Mouse (Mus musculus) layer of hippocampus, postnatal 25 days (tissue): ENCODE measurements around the gene Macrod2. TPM values are rescaled to one million over a fixed set of nuclear protein-coding genes. Genes with fewer than 3 reads are reported as not detected.
A peak's percentile ranks its signal among the peaks of the same experiment; 100 is the strongest.

ENCODE experiments used
- DNase-seq, 2 experiments: peaks; one replicate each; pipeline ENCODE4 v3.0.0; 2022; ENCODE audit warnings: mixed read lengths in 2 of 2, low spot score in 1 of 2; ENCODE audit errors: extremely low spot score in 1 of 2
- total RNA-seq, 2 experiments: library from RNA; stranded (reverse); gene quantifications; 2 replicates each; pipeline ENCODE4 v1.2.3; 2021

The Macrod2 gene
- total RNA-seq, 2 experiments from 2014 or later = 47.1 to 47.2 TPM

- no peak for DNase-seq
Observed at GRCm38 (mm10) chr2:141578206-141578605, 1183.1 kb downstream of the Macrod2 start.

DNA sequence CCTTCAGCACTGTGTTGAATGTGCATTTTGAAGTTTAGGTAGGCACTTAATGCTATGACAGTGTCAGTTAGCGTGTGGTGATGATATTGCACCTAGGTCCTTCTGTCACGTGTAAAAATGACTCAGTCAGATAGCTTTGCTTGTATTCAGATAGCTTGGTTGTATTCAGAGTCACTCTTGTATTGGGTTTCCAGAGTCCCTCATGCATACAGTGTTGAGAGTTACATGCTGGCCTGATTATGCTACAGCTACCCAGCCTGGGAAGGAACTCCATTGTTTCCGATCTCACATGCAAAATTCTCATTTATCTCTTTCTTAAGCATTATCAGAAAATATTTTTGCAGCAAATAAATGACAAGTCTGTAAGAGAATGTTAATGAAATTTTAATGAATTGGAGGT is 1187.3 kb downstream of the Macrod2 start:
- DNase-seq = no peak

- DNase-seq = no peak
Observed at GRCm38 (mm10) chr2:141582933-141583332, 1187.8 kb downstream of the Macrod2 start.

GRCm38 (mm10) chr2:141587290-141587689 is 1192.2 kb downstream of the Macrod2 start:
- DNase-seq = no peak

GRCm38 (mm10) chr2:141591326-141591725 is 1196.2 kb downstream of the Macrod2 start:
- DNase-seq = no peak

DNA sequence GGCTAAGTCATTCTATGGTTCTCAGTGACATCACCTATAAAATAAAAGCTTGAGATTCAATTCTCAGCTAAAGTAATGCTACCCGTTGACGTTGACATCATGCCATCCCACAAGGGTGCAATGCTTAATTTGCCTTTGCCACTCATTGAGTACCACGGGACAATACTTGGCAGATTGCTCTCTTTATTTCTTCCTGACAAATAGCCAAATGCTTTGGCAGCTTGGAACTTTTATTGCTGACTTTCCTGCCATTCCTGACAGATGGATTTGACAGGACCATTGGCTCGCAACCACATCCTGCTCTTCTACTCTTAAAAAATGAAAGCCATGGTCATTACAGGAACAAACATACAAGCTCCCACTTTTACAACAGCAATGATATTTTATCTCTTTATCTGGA is 1199.7 kb downstream of the Macrod2 start:
- no peak for DNase-seq

DNA sequence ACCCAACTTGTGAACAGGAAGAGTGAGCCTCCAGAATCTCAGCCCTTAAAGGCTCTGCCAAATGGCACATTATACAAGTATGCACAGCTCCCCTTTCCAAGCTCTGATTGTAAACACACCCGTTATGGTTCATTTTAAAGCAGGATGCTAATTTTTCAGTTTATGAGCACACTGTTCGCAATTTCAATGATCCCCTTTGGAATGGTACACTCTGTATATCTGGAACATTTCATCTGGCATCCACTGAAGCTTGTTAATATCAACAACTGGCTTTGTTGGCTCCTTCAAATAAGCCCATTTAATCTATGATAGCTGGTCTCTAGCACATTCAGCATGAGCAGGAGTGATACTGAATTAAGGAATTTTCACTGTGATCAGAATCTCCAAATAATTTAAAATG is 1222.6 kb downstream of the Macrod2 start:
- no peak for DNase-seq

- DNase-seq = peak; percentile 54 to 68
Observed at GRCm38 (mm10) chr2:141618257-141618656, 1223.1 kb downstream of the Macrod2 start.

DNA sequence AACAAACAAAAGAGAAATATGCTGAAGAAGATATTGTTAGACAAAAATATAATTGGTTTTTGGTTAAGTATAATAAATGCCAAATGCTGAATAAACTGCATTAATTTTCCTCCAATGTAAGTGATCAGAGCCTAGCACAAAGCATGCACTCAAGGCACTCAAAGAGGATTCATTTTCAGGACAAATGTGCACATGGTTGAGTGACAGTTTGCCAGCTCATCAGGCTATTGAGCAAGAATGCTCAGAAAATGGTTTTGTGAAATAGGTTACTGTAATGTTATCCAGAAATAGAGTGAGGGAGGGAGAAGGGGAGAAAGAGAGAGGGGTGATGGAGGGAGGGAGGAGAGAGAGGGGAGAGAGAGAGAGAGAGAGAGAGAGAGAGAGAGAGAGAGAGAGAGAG is 1268.9 kb downstream of the Macrod2 start:
- no peak for DNase-seq

- DNase-seq = no peak
Observed at GRCm38 (mm10) chr2:141672814-141673213, 1277.7 kb downstream of the Macrod2 start.

DNA sequence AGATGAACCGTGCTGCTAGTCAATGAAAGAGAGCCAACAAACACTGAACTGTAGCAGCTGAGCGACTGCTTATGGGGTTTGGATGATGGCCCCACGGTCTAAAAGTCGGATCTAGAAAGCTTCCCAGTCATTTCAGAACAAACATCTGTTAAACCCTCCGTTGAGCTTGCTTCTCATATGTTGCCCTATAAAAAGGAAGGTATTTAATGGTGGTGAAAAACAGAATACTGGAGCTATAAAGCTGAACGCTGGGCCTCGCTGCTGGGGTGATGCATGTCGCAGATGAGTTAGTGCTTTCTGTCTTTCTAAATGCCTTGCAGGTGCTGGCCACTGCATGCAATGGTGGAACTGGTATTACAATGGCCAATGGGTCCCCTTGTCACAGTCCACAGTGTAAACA is 1278.3 kb downstream of the Macrod2 start:
- no peak for DNase-seq

GRCm38 (mm10) chr2:141697541-141697940 is 1302.4 kb downstream of the Macrod2 start:
- no peak for DNase-seq

GRCm38 (mm10) chr2:141698320-141698719 is 1303.2 kb downstream of the Macrod2 start:
- DNase-seq = no peak

DNA sequence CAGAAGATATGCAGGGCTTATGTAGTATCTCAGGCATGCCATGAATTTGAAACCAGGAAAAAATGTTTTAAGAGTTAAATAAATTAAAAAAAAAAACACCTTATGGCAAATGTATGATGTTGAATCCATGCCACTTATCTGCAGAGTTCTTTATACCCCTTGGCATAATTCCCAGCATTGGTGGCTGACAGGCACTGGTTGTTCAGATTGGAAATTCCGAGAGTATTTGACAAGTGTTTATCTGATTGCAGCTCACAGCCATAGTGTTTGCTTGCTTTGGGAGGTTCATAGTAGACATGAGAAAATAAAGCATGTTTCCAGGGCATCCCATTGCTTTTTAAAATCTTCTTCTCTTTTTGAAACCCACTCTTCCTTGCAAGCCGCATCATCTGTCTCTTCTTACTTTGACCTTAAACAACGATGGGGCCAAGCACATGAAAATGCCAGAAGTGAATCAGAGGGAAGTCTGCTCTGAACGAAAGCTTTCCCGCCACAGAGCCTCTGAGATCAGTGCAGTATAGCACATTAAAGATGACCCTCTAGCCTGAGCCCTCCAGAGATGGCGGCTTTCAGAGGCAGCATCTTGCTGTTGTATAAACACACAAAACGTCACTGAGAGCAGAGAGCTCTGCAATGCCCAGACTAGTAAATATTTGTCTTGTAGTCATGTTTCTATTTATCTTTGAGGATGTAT is 1305.8 kb downstream of the Macrod2 start:
- no peak for DNase-seq

DNA sequence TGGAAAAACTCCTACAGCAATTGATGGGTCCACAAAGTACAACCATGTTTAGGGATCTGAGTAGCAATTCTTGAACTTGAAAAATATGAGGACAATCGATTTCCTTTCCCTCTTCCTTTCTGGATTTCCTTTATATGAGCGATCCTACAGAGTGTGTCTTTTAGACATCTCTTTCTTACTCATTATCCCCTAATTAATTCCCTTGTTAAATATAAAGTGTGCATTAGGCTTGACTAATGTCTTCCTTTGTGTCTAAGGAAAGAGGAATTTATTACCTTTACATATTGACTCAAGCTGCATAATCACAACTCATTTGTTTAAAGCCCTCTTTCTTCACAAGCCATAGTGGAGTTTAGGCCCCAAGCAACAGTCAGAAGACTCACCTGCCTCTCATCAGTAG is 1316.7 kb downstream of the Macrod2 start:
- DNase-seq = no peak

DNA sequence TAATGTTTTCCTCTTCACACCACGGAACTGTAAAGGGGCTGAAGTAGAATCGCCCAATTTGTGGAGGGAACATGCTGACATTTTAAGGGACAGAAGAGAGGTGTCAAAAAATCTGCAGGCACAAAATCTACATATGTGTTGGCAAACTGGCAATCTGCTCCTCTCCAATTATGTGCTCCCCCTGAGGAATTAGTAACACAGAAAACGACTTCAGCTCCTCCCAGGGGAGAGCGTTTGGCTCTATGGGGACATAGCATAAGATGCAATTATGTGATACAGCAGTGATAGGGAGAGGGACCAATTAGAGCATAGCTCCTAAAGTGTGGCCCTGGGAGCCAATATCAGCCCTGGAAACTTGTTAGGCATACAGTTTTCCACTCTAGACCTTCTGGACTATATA is 1317.2 kb downstream of the Macrod2 start:
- no peak for DNase-seq

DNA sequence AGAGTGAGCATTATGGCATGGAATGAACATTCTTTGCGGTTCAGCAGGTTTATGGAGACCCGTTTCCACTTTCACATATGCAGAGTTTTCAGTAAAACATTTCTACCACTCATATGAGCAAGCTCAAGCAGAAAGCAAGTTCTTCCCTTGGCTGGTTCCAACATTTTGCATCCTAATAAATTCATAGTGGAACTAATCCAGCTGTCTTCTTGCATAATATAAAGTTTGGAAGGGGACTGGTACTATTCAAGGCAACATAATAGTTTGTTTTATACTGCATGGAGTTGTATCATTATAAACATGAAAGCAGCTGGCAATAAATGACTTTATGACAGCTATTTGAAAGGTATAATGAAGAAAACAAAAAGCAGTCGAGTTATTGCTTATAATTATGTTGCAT is 1320.0 kb downstream of the Macrod2 start:
- no peak for DNase-seq

DNA sequence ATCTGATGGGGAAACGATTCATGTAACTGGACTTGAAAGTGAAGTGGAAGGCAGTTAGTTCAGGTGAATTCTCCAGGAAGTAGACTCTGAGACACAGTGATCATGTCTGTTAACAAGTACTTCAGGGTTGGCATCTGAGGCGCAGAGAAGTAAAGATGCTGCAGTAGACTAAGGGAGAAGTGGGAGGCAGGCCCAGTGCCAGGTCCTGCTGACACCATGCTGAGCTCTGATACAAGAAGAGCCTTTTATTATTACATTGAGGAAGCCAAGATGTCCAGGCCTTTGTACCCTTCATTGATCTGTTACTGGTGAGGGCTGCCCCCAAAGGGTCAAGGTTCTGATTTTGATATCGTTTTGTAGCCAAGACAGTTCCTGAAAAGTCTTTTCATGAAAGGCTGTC is 1327.4 kb downstream of the Macrod2 start:
- no peak for DNase-seq

- no peak for DNase-seq
Observed at GRCm38 (mm10) chr2:141728998-141729397, 1333.9 kb downstream of the Macrod2 start.

DNA sequence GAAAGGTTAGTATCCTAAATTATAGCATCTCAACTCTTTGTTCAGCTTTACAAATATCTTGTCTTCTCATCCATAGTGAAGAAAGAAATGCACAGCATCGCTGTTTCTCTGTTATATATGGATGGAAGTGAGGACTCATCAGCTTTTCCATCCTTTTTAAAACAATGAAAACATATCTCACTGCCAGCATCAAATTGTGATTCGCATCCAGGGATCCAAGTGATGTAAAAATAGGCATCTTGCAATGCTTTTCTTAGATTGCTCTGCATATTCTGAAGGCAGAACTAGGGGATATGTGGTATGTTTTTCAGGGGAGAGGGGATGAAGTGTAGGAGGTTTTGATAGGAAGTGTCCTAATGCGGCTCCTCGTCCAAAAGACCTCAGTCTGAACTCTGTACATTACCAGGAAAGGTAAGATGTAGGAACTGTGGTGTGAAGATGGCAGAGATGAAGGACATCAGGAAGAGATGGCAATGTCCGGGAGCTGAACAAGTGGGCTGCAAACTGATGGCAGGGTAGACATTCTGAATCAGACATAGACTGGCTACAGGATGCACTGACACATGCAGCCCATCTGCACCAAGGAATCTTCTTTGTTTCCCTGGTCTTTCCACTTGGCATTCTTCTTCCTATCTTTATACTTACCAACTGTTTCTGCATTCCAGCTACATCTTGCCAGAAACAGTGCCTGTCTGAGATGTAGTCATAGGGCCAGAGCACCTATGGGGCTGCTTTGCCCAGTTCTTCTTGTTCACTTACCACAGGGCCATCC is 1341.8 kb downstream of the Macrod2 start:
- no peak for DNase-seq

DNA sequence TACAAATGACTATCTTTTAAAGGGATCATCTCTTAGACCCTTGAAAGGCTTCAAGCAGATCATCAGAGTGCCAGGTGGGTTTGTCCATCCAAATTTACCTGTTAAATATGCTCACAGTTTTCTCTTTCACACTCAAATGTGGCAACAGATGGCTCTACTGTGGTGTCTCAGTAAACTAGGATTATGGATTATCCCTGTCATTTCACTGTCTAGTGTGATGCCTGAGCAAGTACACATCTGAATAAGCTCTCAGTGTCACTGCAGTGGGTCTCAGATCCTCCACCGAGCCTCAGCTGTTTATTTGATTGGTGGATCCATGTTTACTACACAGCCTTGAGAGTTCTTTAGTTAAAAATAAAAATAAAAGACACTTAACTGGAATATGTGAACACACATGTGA is 1343.6 kb downstream of the Macrod2 start:
- DNase-seq = no peak

DNA sequence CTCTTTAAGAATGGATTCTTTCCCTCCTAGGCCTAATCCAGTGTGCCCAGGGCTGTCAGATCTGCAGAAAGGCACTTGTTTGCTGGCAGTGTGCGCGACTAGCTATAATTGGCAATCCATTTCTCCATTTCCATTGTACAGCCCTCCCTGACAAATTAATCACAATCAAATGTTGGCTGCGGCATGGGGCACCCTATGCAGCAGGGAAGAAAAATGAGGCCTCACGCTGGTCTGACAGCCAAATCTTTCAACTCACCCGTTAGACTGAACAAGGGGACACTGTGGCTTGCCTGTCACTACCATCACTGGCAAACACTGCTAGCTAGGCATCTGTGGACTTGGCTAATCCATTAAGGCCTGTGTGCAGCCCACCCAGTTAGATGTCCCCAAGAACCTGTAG is 1345.2 kb downstream of the Macrod2 start:
- no peak for DNase-seq
